ENCODE assay signal across 9 mouse cellular contexts in the genomic region with DNA sequence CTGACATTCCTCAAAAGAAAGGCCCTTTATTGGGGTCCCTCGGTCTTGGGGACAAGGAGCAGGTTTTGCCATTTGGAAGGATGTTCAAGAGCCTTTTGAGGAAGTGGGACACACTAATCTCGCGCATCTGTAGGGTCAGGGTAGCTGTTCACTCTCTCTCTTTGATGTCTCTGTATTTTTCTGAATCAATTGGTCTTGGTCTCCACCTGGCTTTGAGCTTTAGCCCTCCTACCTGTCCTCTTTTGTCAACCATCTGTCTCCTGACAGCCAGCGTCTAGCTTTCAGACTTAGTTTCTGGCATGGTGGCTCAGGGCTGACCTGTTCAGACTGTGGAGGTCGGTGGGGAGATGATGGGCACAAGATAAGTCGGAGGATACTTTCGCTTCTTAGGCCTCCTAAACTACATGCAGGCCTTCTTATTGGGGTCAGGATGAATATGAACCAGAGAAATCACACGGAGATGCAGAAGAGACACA. TPM values are rescaled to one million over a fixed set of nuclear protein-coding genes. Genes with fewer than 3 reads are reported as not detected.
DNase-seq lines count a peak whose midpoint lies in the region; ATAC-seq and TF ChIP-seq lines count a peak whose summit lies in the region.
"Had no signal": no experiment of that assay in that cellular context is flagged by ENCODE, and none has a peak within 500 bp of the region (broad histone marks: within the 10 kb centered on the region; RNA-seq: fewer than 3 reads in every experiment).

No protein-coding gene starts in this region.

- H3K9ac ChIP-seq in ES-E14 (ENCODE audit: insufficient read depth, low read depth, low read length, poor library complexity, severe bottlenecking), result no peak overlapping the region

- DNase-seq in heart, embryonic 10.5 days (ENCODE audit: low spot score), result no peak
- DNase-seq in heart, adult 9 months (ENCODE audit: low spot score in 2 of 2), result no peak
- no peak for DNase-seq in ES-E14 (ENCODE audit: low read depth, low spot score)
- no peak for DNase-seq in layer of hippocampus, adult 9-10 months (ENCODE audit: low spot score)
- no peak for DNase-seq in ovary, postnatal 10 days (ENCODE audit: low spot score)
- no peak for DNase-seq in urinary bladder, postnatal 36 days (ENCODE audit: low spot score in 2 of 2)

- H3K4me3 ChIP-seq in heart, embryonic 10.5 days, result peak overlapping the region; percentile 87
- H3K4me3 ChIP-seq in ES-E14 (ENCODE audit: insufficient read depth in 1 of 2, low read depth in 1 of 2, low read length in 2 of 2, poor library complexity in 1 of 2, severe bottlenecking in 1 of 2), result peak overlapping the region; percentile 51 to 81; a peak in 3 of 4 replicates
- H3K4me3 ChIP-seq in megakaryocyte, embryonic 14.5 days (replicated peaks), result peak overlapping the region; percentile 97

- peak overlapping the region; percentile 77; the same call in 1 of the 2 replicates for H3K27ac ChIP-seq in heart, embryonic 10.5 days
- no peak overlapping the region for H3K27ac ChIP-seq in ES-E14 (ENCODE audit: insufficient read depth, low read depth, low read length, poor library complexity, severe bottlenecking)

- 0 out of 2 replicates have a peak, but pooled peaks have one; percentile 4 for ATAC-seq in granulocyte monocyte progenitor cell, adult 5-6 weeks (replicated peaks; ENCODE audit: poor library complexity, severe bottlenecking)

- 0 out of 2 replicates have a peak, but pooled peaks cover 4% of the 10 kb centered on the region for H3K36me3 ChIP-seq in heart, embryonic 10.5 days
- no peaks in the 10 kb centered on the region for H3K36me3 ChIP-seq in ES-E14 (ENCODE audit: control insufficient read depth, insufficient read depth, low read length, poor library complexity, severe bottlenecking)
- H3K36me3 ChIP-seq in megakaryocyte, embryonic 14.5 days (replicated peaks; ENCODE audit: low read length), result no peaks in the 10 kb centered on the region

- H3K9me3 ChIP-seq in heart, embryonic 10.5 days, result no peaks in the 10 kb centered on the region
- H3K9me3 ChIP-seq in ES-E14 (ENCODE audit: control insufficient read depth, insufficient read depth, low read depth, low read length), result no peaks in the 10 kb centered on the region
- H3K9me3 ChIP-seq in megakaryocyte, embryonic 14.5 days, result no peaks in the 10 kb centered on the region

- WGBS in heart, embryonic 10.5 days, result 11% methylated on average over 8 of the region's 8 CpGs

- peaks cover 42% of the 10 kb centered on the region for H3K4me1 ChIP-seq in heart, embryonic 10.5 days
- peaks cover 4 to 23% of the 10 kb centered on the region in 2 experiments for H3K4me1 ChIP-seq in ES-E14 (ENCODE audit: control insufficient read depth in 2 of 2, insufficient read depth in 2 of 2, low read length in 2 of 2, poor library complexity in 1 of 2)
- H3K4me1 ChIP-seq in megakaryocyte, embryonic 14.5 days, result peaks cover 42% of the 10 kb centered on the region

- peaks cover 19% of the 10 kb centered on the region for H3K27me3 ChIP-seq in heart, embryonic 10.5 days (ENCODE audit: insufficient read depth, poor library complexity, severe bottlenecking)
- peaks cover 42% of the 10 kb centered on the region for H3K27me3 ChIP-seq in megakaryocyte, embryonic 14.5 days (replicated peaks)
- H3K27me3 ChIP-seq: Patski had no signal

- in situ Hi-C loops in ES-E14 (cut with MboI; ENCODE audit: low sequenced_read_pairs in 2 of 2, unreplicated experiment in 2 of 2), result no loop called here

TF ChIP-seq in ES-E14, 5 proteins besides CTCF, POLR2A, EP300 and RAD21:
- TF ChIP-seq HCFC1 (IDR thresholded peaks at IDR 0.05; ENCODE audit: borderline replicate concordance, insufficient read depth, low read length), result no peak
- no peak for TF ChIP-seq ZNF384 (IDR thresholded peaks at IDR 0.05; ENCODE audit: low read depth, low read length)
- TF ChIP-seq MAFK (IDR thresholded peaks at IDR 0.05; ENCODE audit: insufficient read depth, low read depth, low read length), result no peak
- no peak for TF ChIP-seq CHD2 (IDR thresholded peaks at IDR 0.05; ENCODE audit: low read depth, low read length)
- no peak for TF ChIP-seq ZC3H11A (IDR thresholded peaks at IDR 0.05; ENCODE audit: borderline replicate concordance, low read depth, low read length)

RNA-seq across cellular contexts. Expression of a gene that starts 0.7 kb away (rescaled TPM):
- 1.9 and 4.1 TPM in 2 replicates for polyA plus RNA-seq in heart, embryonic 10.5 days (2016; fragmentation: Nextera tagmentation; extraction: Ambion mirVana)
- total RNA-seq in ES-E14 (2012; rRNA removed), result 15.3 and 34.7 TPM in 2 replicates
- total RNA-seq in granulocyte monocyte progenitor cell, adult 5-6 weeks (2014; fragmentation: Nextera tagmentation), result not detected in 2 replicates
- not detected in 2 replicates for total RNA-seq in granulocyte monocyte progenitor cell, adult 5-6 weeks (2017)
- polyA plus RNA-seq in megakaryocyte, embryonic 14.5 days (2012; ENCODE audit: insufficient read depth, low replicate concordance), result 1.2 and 4.0 TPM in 2 replicates

RNA-seq across cellular contexts. Expression of a gene that starts 17.4 kb away (rescaled TPM):
- 0.21 and 1.2 TPM in 2 replicates for polyA plus RNA-seq in heart, embryonic 10.5 days (2016; fragmentation: Nextera tagmentation; extraction: Ambion mirVana)
- 1.0 and 1.3 TPM in 2 replicates for total RNA-seq in ES-E14 (2012; rRNA removed)
- 30.5 and 40.2 TPM in 2 replicates for total RNA-seq in granulocyte monocyte progenitor cell, adult 5-6 weeks (2014; fragmentation: Nextera tagmentation)
- 21.0 and 24.3 TPM in 2 replicates for total RNA-seq in granulocyte monocyte progenitor cell, adult 5-6 weeks (2017)
- polyA plus RNA-seq in megakaryocyte, embryonic 14.5 days (2012; ENCODE audit: insufficient read depth, low replicate concordance), result 34.2 TPM in 1 of 2 replicates, not detected in the other

RNA-seq across cellular contexts. Expression of a gene that starts 25.7 kb away (rescaled TPM):
- polyA plus RNA-seq in heart, embryonic 10.5 days (2016; fragmentation: Nextera tagmentation; extraction: Ambion mirVana), result 8.7 and 10.1 TPM in 2 replicates
- 4.4 and 5.1 TPM in 2 replicates for total RNA-seq in ES-E14 (2012; rRNA removed)
- 3.1 and 4.3 TPM in 2 replicates for total RNA-seq in granulocyte monocyte progenitor cell, adult 5-6 weeks (2014; fragmentation: Nextera tagmentation)
- total RNA-seq in granulocyte monocyte progenitor cell, adult 5-6 weeks (2017), result 2.7 and 4.4 TPM in 2 replicates
- polyA plus RNA-seq in megakaryocyte, embryonic 14.5 days (2012; ENCODE audit: insufficient read depth, low replicate concordance), result 3.8 and 5.1 TPM in 2 replicates

RNA-seq across cellular contexts. Expression of a gene that starts 25.7 kb away (rescaled TPM):
- 55.3 and 60.9 TPM in 2 replicates for polyA plus RNA-seq in heart, embryonic 10.5 days (2016; fragmentation: Nextera tagmentation; extraction: Ambion mirVana)
- 38.1 and 39.2 TPM in 2 replicates for total RNA-seq in ES-E14 (2012; rRNA removed)
- 41.2 and 82.8 TPM in 2 replicates for total RNA-seq in granulocyte monocyte progenitor cell, adult 5-6 weeks (2014; fragmentation: Nextera tagmentation)
- total RNA-seq in granulocyte monocyte progenitor cell, adult 5-6 weeks (2017), result 53.1 and 64.1 TPM in 2 replicates
- polyA plus RNA-seq in megakaryocyte, embryonic 14.5 days (2012; ENCODE audit: insufficient read depth, low replicate concordance), result 5.8 and 7.2 TPM in 2 replicates

RNA-seq across cellular contexts. Expression of a gene that starts 35.3 kb away (rescaled TPM):
- 0.70 and 0.90 TPM in 2 replicates for polyA plus RNA-seq in heart, embryonic 10.5 days (2016; fragmentation: Nextera tagmentation; extraction: Ambion mirVana)
- 0.36 TPM in 1 of 2 replicates, not detected in the other for total RNA-seq in ES-E14 (2012; rRNA removed)
- 9.4 and 13.9 TPM in 2 replicates for total RNA-seq in granulocyte monocyte progenitor cell, adult 5-6 weeks (2014; fragmentation: Nextera tagmentation)
- not detected in 2 replicates for total RNA-seq in granulocyte monocyte progenitor cell, adult 5-6 weeks (2017)
- polyA plus RNA-seq in megakaryocyte, embryonic 14.5 days (2012; ENCODE audit: insufficient read depth, low replicate concordance), result not detected in 2 replicates

Comparison
In these comparisons a context has a peak if more than half of its experiments do, and no peak if none do; other contexts are left out.
1. RNA of a gene that starts 0.7 kb away (total RNA-seq): 15.3 to 34.7 TPM in ES-E14; not detected in granulocyte monocyte progenitor cell, adult 5-6 weeks; every median in the first group is over 10 times any median in the second.
2. Peak in every context shown above with its lines, with median percentiles within 50 percentile points of each other: H3K4me3 ChIP-seq.